Mouse (Mus musculus) layer of hippocampus, adult 11-12 months (tissue): Measurements from ENCODE around the gene Fibcd1.

Experiments used
- DNase-seq: peaks from one replicate; pipeline ENCODE4 v3.0.0; 2022; ENCODE audit warnings: low spot score

Fibcd1 gene

DNA sequence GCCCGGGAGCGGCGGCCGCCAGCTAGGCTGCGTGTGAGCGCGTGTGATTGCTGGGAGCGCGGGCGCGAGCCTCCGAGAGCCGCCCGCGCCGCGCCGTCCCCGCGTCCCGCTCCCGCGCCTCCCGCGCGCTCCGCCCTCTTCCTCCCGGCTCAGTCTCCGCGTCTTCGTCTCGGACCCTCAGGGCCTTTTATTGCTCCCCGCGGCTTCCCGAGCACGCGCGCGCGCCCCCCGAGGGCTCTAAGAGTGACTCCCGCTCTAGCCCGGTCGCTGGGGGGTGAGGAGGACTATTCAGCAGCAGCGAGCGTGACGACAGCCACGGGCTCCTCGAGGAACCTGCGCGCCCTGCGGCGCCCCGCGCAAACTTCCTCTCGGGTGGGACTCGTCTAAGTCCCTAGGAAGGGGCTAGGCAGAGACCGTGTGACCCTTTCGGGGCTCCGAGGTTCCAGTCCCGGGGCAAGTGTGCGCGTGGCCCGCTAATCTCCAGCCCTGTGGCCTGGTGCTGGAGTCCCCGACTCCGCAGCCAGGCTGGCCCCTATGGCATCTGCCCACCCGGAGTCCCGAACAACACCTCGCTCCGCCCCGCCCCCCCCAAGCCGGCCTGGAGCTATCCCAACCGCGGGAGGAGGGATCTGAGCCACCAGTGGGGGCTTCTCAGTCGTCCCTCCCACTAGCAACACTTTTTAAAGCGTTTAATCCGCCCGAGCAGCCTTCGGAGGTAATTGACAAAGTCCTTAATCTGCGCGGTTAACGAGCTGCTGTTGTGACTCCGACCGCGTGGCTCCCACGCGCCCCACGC lies at the start of gene Fibcd1:
Fibcd1 (minus strand) TSS at position 110 of the 796 bp plus-strand sequence.
- DNase-seq, result no peak

GRCm38 (mm10) chr2:31894221-31894870 lies 48.5 kb upstream of the Fibcd1 start:
- no peak for DNase-seq

GRCm38 (mm10) chr2:31893110-31893669 lies 47.4 kb upstream of the Fibcd1 start:
- no peak for DNase-seq

- DNase-seq, result no peak
These were observed 45.4 kb upstream of the Fibcd1 start for GRCm38 (mm10) chr2:31891219-31891618.

GRCm38 (mm10) chr2:31888871-31889270 lies 43.1 kb upstream of the Fibcd1 start:
- no peak for DNase-seq

GRCm38 (mm10) chr2:31887030-31887429 lies 41.2 kb upstream of the Fibcd1 start, which contains the start of gene Lamc3:
Lamc3 (plus strand) TSS chr2:31887291.
- DNase-seq, result no peak

DNA sequence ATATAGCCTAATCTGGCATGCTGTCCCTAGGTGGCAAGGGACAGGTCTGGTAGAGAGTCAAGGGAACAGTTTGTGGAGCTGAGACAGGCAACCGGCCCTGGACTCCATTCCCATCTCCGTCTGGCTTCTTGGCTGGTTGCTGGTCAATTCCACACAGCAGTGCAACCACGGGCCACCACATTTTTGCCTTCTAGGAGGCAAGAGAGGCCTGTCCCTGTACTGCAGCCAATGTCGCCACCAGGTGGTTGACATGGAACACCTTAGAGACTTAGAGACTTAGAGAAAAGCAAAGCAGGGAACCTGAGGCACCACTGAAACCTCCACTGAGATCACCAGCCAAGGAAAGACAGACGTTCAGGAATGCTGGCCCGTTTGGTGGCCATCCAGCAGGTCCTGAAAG lies 39.0 kb upstream of the Fibcd1 start:
- DNase-seq, result peak; percentile 36

DNA sequence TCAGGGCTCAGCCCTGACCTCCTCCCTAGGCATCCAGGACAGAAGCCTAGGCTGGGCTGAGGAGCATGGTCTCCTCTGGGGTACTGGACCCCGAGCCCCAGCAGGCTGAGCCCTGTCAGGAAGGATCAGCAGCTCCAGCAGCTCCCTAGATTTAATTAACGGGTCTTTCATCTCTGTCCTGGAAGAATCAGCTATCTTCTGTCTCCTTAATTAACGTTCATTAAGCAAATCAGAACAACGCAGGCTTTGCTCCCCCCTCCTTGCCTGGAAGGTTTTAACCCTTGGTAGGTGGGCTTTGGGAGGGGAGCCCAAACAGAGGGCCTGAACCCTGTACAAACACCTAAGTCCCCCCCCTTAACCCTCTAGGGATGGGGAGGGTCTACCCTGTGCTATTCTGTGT lies 37.3 kb upstream of the Fibcd1 start:
- DNase-seq, result no peak

DNA sequence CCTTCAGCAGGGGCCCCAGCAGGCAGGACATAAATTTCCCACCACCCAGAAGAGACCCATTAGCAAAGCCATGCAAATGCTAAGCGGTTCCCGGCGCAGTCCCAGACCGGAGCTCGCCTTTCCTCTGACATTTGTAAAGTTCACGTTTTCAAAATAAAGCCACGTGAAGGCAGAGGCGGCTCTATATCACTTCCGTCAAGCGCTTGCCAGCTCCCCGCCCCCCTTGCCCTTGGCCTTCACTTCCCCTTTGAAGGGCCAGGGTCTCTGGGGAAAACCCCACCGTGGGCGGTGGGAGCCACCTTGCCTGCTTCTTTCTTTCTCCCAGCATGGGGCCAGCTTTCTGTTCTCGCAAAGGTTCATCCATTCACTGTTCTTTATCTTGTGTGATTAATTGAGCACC lies 35.1 kb upstream of the Fibcd1 start:
- no peak for DNase-seq

DNA sequence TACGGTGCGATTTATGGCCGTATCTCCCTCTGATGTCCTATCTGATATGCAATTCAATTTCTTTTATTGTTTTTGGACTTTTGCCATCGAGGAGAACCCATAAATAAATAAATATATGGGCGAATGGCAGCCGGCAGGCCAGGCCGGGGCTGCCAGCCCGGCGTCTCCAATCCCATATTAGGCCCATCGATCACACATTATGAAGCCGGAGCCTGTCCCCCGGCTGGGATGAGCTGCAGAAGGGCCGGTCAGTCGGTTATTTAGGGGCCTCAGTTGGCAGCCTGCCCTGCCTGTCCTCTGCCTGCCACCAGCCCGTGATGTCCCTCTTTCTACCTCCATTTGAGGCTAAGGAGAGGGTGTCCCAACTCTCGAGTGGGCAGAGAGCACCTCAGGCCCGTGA lies 32.8 kb upstream of the Fibcd1 start:
- no peak for DNase-seq

GRCm38 (mm10) chr2:31876446-31876845 lies 30.6 kb upstream of the Fibcd1 start:
- peak; percentile 21 for DNase-seq

DNA sequence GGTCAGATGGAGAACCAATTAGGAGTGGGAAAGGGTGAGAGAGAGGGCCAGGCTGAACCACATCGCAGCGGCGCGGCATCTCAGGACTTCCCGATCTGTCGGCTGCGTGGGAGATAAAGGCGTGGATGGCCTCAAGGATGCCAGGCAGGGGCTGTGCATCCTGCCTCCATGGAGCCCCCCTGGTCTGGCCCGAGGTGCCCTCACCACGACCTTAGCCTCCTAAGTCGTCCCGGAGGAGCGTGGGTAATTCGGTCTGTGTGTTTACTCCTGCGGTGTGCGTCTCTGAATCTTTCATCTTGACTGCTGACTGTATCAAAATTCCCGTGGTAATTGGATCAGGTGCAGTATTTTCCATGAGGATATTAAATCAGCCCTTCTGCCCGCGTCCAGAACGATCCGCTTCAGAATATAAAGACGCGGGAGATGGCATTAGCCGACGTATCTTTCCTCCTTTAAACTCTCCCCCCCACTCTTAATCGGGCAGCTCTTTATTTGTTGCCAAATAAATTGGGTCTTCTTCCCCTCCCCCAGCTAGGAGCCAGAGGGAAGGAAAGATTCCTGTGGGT lies 28.6 kb upstream of the Fibcd1 start:
- DNase-seq, result no peak

GRCm38 (mm10) chr2:31870683-31871082 lies 24.9 kb upstream of the Fibcd1 start:
- DNase-seq, result no peak

- no peak for DNase-seq
These were observed 23.9 kb upstream of the Fibcd1 start for GRCm38 (mm10) chr2:31869692-31870091.

DNA sequence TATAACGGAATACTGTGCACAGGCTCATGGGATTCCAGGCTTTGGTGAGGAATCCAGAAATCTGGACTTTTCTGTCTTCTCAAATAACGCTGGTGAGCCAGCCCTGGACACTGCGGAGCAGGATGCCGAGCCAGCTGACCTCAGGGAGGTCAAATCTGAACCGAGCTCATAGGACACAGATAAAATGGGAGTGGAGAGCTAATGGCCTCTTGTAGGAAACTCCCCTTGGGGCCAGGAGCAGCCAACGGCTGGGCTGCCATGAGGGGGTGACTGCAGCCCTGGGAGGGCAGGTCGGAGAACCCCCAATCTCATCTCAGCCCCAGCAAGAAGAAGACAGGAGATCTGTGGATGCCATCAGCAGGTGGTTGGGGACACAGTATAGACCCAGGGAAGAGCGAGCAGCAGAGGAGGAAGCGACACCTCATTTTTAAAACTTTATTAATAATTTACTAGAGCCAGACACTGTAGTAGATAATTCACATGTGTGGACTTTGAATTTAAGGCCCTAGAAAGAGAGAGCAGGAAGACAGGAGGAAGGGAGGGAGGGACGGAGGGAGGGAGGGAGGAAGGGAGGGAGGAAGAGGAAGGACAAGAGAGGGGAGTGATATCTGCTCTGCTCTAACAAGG lies 22.8 kb upstream of the Fibcd1 start:
- no peak for DNase-seq

- no peak for DNase-seq
These were observed 22.1 kb upstream of the Fibcd1 start for GRCm38 (mm10) chr2:31867773-31868537.

GRCm38 (mm10) chr2:31865794-31866193 lies 20.0 kb upstream of the Fibcd1 start:
- no peak for DNase-seq

GRCm38 (mm10) chr2:31865322-31865721 lies 19.5 kb upstream of the Fibcd1 start:
- no peak for DNase-seq

GRCm38 (mm10) chr2:31864891-31865290 lies 19.1 kb upstream of the Fibcd1 start:
- no peak for DNase-seq

- no peak for DNase-seq
These were observed 18.0 kb upstream of the Fibcd1 start for GRCm38 (mm10) chr2:31863766-31864165.

DNA sequence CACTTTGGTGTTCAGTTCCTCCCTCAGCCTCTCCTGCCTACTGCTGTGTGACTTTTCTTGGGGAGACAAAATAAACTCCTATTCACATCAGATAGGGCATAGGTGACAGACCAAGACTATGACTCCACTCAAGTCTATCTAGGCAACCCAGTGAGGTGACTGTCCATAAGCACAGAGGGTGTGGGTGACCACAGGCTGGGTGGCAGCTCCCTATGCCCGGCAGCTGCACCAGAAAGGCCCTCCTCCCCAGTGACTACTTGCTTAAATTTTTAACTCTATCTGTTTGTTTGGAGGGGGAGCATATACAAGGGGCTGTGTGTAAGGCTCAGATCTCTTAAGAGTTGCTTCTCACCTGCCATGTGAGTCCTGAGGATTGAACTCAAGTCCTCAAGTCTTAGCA lies 17.1 kb upstream of the Fibcd1 start:
- DNase-seq, result no peak

- no peak for DNase-seq
These were observed 12.7 kb upstream of the Fibcd1 start for GRCm38 (mm10) chr2:31858500-31858899.
